Mouse (Mus musculus) adrenal gland, postnatal 10 days (tissue): ENCODE measurements around the gene Shisa6. TPM values are rescaled to one million over a fixed set of nuclear protein-coding genes. Genes with fewer than 3 reads are reported as not detected.
"Not testable (repeated sequence)": the region's sequence is repeated elsewhere in the genome, so short reads cannot be mapped to it uniquely, and the experiment has no call there.

Experiments
- DNase-seq: peaks from one replicate; pipeline ENCODE4 v3.0.0; 2021; ENCODE audit warnings: mixed read lengths
- total RNA-seq, 2 experiments: library from RNA; stranded (reverse); gene quantifications; 2 replicates each; pipeline ENCODE4 v1.2.3; 2021

Shisa6 gene
- total RNA-seq, 2 experiments from 2014 or later = 0.15 to 0.21 TPM

DNA sequence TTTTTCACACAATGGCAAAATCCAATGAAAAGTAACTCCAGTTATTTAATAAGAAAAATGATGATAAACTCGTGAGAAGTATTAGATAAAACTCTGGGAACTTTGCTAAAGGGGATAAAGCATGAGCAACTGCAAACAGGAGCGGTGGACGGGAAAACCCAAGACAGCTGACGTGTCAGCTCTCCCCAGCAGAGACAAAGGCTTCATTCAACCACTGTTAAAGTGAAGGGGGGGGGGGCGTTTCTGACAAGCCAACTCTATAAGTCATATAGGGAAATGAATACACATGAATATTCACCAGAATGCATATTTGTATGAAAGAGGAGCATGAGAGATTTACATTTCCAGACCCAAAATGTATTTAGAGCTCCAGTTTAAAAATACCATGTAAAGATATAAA lies 83.1 kb downstream of the Shisa6 start:
- no peak for DNase-seq

DNA sequence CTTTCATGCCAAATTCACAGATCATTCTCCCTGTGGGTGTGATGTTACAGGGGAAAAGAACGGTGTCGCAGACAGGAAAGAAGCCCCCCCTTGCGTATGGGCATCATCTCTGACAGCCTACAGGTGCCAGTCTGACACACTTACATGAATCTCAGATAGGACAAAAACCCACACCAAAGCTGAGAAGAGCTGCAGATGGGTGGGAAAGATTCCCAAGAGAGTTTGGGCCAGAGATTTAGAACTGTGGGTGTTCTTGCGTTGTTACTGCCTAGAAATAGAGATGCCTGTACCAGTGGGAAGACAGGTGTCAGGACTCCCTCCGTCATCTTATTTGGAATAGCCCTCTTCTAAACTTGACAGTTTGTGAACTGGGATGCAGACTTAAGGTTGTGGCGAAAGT lies 99.6 kb downstream of the Shisa6 start:
- DNase-seq = no peak

DNA sequence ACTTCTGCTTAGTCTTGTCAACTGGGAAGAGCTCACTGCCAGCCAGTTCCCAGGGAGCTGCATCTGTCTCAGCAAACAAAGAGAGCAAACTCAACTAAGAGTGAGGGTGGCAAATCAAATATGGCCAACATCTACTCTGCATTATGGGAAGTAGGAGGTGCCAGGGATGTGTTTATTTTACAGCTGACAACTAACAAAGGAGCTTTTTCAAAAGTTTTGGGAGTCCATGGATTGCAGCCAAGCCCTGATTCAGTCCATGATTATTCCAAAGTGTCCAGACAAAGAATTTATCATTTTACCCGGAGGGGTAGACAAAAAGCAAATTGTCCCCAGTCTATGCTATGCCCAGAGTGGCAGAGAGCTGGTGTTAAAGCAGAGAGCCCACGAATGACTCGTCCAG lies 107.5 kb downstream of the Shisa6 start:
- no peak for DNase-seq

DNA sequence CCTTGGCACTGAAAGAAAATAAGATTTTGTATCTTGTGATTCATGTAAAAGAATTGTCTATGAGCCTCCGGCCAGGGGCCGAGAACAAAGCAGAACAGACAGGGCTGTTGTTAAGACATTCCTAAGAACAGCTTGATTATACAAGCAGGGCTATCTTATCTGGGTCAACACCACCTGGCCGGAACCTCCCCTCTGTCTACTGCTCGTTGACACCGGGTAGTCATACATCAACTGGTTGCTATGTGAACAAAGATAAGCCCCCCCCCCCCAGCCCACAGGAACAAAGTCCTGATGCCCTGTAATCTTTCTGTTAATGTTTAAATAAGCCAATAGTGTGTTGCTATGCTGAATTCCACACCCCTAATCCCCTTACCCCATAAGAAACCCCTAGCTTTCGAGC lies 117.0 kb downstream of the Shisa6 start:
- not testable (repeated sequence) for DNase-seq

DNA sequence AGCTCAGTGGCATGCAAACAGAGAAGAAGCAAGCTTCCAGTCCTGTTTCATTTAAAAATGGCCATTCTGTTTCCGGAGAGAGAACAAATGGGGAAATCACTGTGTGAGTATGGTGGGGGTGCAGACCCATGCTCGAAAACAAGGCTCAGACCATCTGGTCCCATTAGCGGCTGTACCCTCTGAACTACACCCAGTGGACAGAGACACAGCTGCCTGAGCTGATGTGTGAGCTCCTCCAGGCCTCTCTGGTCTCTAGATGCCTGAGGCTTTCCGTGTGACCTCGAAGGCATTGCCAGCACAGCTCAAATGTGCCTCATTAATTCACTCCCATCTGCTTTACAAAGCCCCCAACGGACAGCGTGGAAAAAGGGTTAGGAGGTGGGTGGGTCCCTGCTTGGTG lies 125.7 kb downstream of the Shisa6 start:
- no peak for DNase-seq

DNA sequence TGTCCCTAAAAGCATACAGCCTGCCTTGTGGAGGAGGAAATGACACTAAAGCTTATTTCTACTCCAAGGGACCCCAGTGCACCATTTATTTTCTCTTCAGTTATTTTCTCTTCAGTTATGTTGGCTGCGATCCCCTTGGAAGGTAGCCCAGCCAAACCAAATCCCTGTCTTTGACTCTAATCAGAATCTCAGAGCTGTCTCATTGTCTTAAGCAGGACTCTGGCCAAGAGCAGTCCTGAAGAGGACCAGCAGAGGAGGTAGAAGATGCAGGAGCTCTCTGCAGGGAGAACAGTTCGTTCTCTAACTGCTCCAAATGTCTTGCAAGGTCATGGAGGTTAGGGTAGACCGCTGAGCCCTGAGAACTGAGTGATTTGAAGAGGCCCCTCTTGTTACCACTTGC lies 138.2 kb downstream of the Shisa6 start:
- peak; percentile 4 for DNase-seq

DNA sequence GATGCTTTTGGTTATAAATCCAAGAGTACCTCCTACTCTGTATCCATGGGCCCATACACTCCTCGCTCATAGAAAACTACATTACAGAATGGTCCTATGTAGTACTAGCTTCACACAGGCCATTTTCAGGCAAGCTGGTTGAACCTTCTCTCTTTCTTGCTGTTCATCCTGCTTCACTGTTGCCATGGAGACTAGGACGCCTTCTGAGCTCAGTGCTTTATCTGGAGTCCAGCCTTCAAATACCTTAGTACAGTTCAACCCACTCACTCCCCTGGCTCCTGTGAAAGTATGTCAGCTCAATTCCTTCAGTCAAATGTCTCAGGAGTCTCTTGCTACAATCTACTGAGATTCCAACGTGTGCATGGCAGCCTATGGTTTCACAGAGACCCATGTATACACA lies 154.0 kb downstream of the Shisa6 start:
- DNase-seq = no peak

DNA sequence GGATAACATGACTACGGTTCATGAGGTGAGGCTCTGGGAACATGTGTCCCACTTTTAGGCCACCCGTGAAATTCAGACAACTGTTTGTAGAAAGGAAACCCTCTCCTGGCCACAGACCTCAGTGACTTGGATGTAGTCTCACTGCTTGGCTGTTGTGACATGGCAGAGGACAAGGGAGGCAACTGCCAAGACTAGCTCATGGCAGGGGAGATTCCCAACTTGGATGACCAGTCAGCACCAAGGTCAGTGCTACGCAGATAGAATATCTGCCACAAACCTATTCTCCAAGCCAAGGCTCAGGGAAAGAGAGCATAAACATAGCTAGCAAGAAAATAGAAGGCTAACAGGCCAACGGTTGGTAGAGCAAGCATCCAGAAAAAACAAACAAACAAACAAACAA lies 156.0 kb downstream of the Shisa6 start:
- DNase-seq = no peak

DNA sequence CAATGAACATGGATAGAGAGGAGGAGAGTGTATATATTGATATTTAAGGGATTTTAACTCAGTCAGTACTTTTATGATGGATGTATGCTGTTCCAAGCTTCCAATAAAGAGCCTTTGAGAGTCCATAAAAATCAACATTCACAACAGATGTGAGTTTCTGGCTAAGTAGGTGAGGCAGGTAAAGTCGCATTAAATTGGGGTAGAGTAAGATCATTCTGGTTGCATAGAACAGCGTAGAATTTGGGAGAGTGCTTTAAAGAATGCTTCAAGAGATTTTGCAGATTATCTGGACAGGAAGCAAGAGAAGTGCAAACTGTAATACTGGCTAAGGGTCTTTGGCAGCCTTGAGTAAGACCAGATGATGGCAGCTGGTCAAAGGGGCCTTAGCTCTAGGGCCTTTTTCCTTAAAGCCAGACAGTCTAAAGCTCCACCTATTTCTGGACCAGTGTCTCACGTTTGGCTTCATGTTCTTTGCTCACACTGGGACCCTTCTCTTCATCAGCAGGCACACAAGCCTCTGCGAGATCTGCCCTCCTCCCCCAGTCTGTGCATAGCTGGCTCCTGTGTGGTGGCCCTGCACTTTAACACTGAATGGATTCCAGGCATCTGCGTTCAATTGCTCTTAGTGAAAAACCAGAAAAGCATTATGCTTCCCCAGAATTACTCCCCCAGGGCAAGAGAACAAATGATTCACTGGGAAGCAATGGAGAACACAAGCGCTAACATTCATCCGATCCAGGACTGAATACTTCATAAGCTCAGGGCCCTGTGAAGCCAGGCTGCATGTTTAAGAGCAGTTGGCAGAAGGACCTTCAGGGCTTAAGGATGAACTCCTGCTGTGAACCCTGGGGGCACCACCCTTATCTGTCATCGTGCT lies 158.7 kb downstream of the Shisa6 start:
- no peak for DNase-seq

DNA sequence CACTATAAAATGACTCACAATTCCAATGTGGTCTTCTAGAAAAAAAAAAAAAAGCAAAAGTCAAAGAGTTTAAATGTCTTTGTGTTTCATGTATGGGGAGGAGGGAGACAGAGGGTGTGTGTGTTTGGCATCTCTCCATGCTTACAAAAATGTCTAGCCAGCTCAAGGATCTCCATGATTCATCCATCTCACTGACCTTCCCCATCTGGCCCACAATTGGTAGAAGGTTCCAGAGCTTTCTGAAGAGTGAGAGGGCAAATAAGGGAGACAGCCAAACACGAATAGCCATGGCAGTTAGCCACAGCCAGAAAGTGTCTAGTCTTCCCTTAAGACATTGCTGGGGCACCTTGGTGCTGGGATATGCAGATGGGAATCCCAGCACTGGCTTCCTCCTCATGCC lies 166.0 kb downstream of the Shisa6 start:
- peak; percentile 3 for DNase-seq

DNA sequence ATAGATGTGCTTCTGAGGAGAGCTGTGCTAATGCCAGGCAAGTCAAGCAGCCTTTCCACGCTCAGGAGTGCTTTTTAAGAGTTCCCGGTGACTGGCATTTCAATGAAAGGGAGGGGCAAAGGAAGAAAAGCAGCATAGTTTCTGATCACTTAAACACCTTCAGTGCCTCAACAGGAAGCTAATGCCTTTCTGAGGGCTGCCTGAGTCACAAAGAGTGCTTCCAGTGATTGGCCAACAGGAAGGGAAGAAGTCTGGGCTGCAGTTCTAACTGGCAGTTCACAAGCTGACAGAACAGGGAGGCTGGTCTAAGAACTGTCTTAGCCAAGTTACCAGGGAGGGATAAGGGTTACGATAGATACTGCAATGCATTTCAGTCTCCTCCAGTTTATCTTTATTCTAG lies 180.9 kb downstream of the Shisa6 start:
- DNase-seq = no peak

DNA sequence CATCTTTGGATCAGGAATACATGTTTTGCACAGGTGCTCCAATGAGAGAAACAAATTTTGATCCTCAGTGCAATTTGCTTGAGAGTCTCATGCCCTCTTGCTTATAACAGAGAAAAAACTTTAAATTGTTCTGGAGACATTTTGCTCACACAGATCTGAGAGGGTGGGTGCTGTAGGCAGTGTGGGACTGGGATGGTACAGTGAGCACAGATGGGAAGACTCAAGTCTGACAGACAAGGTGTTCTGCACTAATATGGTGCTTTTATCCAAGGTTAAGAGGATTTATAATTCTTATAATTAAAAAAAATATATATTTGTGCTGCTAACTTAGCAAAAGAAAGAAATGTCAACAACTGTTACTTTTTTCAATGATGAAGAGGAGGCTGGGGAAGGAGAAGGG lies 189.5 kb downstream of the Shisa6 start:
- DNase-seq = no peak

DNA sequence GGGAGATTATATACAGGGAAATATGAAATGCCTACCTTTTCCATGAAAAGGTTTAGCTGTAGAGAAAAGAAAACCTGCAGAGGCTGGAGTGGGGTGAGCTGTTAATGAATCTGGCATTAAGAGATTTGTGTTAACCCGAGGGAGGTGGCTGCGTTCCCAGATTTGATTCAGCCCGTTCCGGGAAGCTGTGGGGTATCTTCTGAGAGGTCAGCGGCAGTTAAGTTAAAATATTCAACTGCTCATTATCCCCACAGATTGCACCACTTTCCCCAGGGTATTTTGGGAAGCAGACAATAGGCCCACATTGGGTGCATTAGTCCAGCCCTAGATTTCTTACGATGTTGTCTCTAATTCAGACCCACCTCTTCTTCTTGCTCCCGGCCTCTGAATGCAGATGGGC lies 213.0 kb downstream of the Shisa6 start:
- DNase-seq = no peak

DNA sequence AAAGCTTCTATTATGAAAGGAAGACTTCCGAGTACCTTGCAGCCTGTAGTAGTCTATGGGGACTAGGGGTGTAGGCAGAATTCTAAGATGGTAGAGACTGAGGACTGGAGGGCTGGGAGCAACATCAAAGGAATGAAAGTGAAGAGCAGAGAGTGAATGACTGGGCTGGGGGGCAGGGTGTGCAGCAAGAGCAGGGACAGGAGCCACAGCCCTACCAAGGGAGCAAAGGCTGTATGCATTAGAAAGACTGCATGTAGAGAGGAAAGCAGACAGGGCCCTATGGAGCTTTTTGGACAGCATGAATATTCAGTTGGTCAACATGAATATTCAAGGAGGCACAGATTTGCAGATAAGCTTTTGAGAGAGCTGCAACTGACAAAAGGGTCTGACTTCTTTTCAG lies 221.4 kb downstream of the Shisa6 start:
- no peak for DNase-seq

DNA sequence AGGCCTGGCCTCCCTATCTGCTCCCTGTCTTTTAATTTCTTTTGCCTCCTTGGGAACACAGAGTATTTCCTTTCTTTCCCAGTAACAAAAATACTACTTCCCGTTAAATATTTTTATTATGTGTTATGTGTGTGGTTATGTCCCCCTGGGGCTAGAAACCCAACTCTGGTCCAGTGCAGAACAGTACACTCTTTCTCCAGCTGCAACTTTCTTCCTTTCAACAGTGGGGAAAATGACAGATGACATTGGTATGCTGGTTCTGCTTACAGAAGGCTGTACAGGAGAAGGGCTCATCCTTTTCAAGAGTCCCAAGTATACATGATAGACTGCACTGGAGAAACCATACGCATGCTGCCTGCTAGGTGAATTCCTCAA lies 251.1 kb downstream of the Shisa6 start:
- no peak for DNase-seq

DNA sequence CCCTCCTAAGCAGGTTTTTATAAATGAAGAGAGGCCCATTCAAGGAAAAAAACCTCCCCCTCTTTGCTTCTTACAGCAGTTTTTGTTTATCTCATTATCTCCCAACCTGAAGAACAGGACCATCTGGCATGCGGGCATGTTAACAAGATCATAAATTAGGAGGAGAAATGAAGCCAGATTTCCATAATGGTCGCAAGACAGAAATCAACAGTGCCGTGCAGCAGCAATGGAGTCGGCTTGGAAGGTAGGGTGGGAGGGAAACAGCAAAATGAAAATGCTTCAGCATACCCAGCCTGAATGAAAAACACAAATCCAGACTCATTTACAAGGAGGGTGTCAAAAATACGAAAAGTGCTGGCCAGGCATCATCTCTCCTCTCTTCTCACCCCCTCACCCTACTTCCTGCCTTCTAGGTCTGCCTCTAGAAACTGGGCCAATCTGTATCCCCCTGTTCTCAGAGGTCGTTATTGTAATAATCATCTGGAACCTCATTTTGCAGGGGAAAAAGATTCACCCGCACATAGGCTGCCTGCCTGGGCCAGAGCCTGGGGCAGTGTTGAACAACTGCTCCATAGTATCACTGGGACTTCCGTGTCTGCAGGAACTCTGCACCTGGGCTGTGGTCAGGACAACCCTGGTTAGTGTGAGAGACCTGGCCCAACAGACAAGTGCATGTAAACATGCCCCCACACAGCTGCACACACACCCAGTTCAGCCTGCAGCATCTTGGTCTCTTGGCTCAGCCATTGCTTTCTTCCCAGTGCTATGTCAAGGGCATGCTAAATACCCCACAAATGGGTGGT lies 251.7 kb downstream of the Shisa6 start:
- DNase-seq = no peak

DNA sequence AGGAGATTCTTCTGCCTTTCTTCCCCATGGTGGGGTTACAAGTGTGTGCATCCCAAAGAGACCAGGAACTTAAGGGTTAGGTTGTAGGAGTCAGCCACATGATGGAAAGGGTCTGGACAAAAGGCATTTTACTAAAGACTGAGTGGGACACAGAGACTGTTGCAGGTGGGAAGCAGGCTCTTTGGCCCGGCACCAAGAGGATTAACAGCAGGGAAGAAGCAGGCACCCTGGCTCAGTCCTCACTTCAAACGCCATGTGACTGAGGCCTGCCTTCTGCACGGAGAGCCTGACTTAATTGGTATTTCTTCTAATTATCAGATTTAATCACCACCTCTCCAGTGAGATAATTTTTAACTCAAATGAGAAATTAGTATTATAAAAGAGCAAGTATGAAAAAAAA lies 258.7 kb downstream of the Shisa6 start:
- DNase-seq = no peak

DNA sequence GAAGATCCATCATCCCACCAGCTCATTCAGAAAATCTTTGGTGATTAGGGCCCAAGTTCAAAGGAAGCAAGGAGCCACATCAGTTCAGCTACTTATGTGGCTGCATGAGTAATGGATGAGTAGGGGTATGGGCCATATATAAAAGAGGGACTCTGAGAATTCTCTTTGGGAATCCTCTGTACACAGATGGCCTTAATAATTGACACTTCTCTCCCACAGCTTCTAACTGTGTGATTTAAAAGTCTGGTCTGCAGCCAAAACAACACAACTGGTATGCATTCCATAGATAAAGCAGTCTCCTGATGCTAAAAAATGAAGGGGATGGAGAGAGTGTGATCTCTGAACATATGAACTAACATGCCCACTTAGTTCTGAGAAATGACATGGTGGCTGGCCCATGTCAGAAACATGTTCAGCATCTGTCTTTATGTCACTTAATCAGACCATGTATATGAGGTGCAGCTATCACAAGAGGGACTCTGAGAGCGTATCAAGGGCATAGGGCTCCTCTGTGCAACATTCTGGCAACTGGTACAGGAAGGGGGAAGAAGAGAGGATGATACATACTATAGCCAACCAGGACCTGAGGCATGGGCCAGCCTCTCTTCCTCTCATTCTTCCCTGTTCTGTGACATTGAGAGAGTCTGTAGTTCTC lies 260.3 kb downstream of the Shisa6 start:
- DNase-seq = no peak

DNA sequence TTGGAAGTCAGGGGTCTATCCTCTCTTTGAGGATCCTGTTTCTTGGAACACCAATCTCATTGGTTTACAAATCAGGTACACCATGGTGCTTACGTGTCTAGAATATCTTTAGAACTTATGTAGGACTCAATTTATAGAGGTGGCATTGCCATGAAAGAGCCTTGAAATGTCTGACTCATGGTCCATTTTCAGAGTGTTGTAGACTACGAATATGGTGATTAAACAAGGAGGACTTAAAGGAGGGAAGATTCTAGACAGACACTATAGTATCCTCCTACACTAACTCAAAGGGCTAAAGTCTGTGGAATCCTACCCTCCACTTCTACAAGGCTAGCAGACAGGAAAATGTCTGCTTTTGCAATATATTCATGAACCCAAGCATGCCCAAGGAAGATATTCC lies 265.6 kb downstream of the Shisa6 start:
- no peak for DNase-seq

DNA sequence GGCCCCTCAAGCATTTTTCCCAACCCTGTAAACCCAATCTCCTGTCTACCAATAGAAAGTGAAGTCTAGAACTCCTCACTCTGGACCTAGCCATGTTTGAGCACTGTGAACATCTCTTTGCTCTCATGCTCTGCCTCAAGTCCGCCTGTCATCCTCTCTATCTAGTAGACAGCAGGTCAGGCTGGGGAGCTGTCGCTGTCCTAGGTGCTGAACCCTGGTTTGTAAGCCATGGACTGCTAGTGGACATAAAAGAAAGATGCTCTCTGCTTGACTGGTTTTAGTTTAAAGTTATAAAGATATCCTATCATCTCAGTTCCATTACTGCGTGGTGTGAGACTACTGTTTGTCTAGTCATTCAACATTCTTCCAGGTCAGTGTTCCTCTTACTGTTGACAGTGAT lies 266.9 kb downstream of the Shisa6 start:
- peak; percentile 81 for DNase-seq

DNA sequence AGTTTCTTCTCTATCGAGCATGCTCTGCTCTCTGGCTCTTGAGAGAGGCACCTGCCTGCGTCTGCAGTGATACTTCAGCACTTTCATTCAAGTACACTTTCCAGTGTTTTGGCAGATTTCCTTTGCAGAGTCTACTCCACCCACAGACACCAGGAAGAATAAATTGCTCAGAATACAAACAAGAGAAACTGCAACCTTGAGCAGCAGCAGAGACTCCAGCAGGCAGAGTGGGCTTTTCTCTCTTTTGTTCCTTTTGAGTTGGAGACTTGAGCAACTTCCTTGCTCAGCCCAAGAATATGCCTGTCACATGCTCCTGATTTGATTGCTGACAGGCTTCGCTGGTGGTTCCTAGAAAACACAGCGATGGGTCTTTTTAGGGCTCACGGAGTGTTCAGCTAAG lies 278.6 kb downstream of the Shisa6 start:
- no peak for DNase-seq

DNA sequence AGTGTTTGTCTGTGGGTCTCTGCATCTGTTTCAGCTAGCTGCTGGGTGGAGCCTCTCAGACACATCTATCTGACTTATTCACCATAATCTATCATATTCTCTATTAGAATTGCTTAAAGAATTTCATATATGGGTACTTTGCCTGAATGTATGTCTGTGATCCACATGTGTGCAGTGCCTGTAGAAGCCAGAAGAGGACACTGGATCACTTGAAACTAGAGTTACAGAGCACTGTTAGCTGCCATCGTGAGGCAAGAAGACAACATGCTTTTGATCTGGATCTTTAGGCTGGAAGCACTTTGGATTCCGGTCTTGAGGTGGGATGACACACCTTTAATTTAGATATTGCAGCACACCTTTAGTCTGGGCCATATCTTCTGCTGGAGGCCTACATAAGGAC lies 289.2 kb downstream of the Shisa6 start:
- no peak for DNase-seq

DNA sequence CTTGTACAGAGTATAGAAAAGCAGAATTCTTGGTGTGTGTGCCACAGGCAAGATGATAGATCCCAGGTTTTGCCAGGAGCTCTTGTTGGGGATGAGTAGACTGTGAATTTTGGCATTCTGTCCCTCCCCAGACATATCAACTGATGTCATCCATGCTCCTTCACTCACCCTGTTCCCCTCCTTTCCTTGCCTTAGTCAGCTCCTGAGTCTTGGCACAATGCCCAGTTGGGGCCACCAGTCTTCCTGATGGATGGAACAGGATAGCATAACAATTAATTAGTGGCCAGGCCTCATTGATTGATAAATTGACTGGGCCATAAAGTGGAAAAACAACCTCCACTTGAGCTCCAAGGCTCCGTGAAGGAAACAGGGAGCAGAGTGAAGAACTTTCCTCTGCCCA lies 292.9 kb downstream of the Shisa6 start:
- DNase-seq = peak; percentile 11
